Comparison of ENCODE assay signal across 8 mouse cellular contexts in the genomic region with DNA sequence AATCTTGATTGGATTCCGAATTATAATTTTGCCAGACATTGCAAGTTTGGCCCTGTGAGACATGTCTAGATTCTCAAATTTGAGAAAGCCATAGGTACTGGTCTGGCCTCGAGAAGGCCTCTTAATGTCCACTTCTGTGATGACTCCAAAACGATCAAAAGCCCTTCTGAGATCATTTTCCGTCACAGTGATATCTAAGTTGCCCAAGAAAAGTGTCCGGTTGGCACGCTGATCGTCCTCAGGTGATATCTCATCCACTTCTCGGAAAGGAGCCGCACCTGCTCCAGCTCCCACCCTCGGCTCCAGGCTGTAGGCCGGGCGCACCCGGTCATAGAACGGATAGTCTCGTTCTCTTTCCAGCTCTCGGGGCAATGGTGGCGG. TPM values are rescaled to one million over a fixed set of nuclear protein-coding genes. Genes with fewer than 3 reads are reported as not detected.
A peak's percentile ranks its signal among the peaks of the same experiment; 100 is the strongest.
DNase-seq lines count a peak whose midpoint lies in the region; ATAC-seq and TF ChIP-seq lines count a peak whose summit lies in the region.

No protein-coding gene starts in this region.

- no peak for TF ChIP-seq CTCF in intestine, postnatal 0 days (IDR thresholded peaks at IDR 0.05; ENCODE audit: low read depth)

- peak overlapping the region; percentile 94; the same call in 1 of the 2 replicates for H3K27ac ChIP-seq in lung, embryonic 15.5 days
- H3K27ac ChIP-seq in embryonic facial prominence, embryonic 15.5 days (replicated peaks): no peak overlapping the region
- peak overlapping the region; percentile 92 for H3K27ac ChIP-seq in intestine, postnatal 0 days (ENCODE audit: low read depth, low read length)
- H3K27ac ChIP-seq in neural tube, embryonic 15.5 days (replicated peaks): peak overlapping the region; percentile 91

- H3K9me3 ChIP-seq in lung, embryonic 15.5 days: no peaks in the 10 kb centered on the region
- no peaks in the 10 kb centered on the region for H3K9me3 ChIP-seq in embryonic facial prominence, embryonic 15.5 days (replicated peaks)
- H3K9me3 ChIP-seq in intestine, postnatal 0 days (ENCODE audit: control insufficient read depth): no peaks in the 10 kb centered on the region
- H3K9me3 ChIP-seq in neural tube, embryonic 15.5 days (replicated peaks): no peaks in the 10 kb centered on the region

- H3K9ac ChIP-seq in lung, embryonic 15.5 days: peak overlapping the region; percentile 94
- peak overlapping the region; percentile 94 for H3K9ac ChIP-seq in embryonic facial prominence, embryonic 15.5 days
- peak overlapping the region; percentile 96; the same call in 1 of the 2 replicates for H3K9ac ChIP-seq in intestine, postnatal 0 days (ENCODE audit: low read depth, low read length)
- H3K9ac ChIP-seq in neural tube, embryonic 15.5 days (replicated peaks): peak overlapping the region; percentile 80

- 13% methylated on average over 17 of the region's 17 CpGs for WGBS in lung, embryonic 15.5 days
- WGBS in embryonic facial prominence, embryonic 15.5 days: 17% methylated on average over 17 of the region's 17 CpGs
- WGBS in intestine, postnatal 0 days: 13% methylated on average over 17 of the region's 17 CpGs
- 22% methylated on average over 17 of the region's 17 CpGs for WGBS in neural tube, embryonic 15.5 days

- H3K4me3 ChIP-seq in lung, embryonic 15.5 days: peak overlapping the region; percentile 98
- H3K4me3 ChIP-seq in embryonic facial prominence, embryonic 15.5 days (replicated peaks): peak overlapping the region; percentile 96
- peak overlapping the region; percentile 98 for H3K4me3 ChIP-seq in intestine, postnatal 0 days (ENCODE audit: low read depth, low read length)
- peak overlapping the region; percentile 90 for H3K4me3 ChIP-seq in neural tube, embryonic 15.5 days (replicated peaks)

- intact Hi-C loops in gastrocnemius, postnatal 36 days (cut with DNase I): no loop called here

- H3K4me1 ChIP-seq in lung, embryonic 15.5 days: peaks cover 29% of the 10 kb centered on the region
- H3K4me1 ChIP-seq in embryonic facial prominence, embryonic 15.5 days: peaks cover 28% of the 10 kb centered on the region
- peaks cover 6% of the 10 kb centered on the region; the same call in 1 of the 2 replicates for H3K4me1 ChIP-seq in intestine, postnatal 0 days (replicated peaks; ENCODE audit: control insufficient read depth, insufficient read depth, low read length)
- peaks cover 35% of the 10 kb centered on the region for H3K4me1 ChIP-seq in neural tube, embryonic 15.5 days

- peak overlapping the region; percentile 89 for H3K4me2 ChIP-seq in lung, embryonic 15.5 days
- peak overlapping the region; percentile 92 for H3K4me2 ChIP-seq in embryonic facial prominence, embryonic 15.5 days (replicated peaks)
- peak overlapping the region; percentile 80 for H3K4me2 ChIP-seq in intestine, postnatal 0 days (replicated peaks; ENCODE audit: low read depth)
- H3K4me2 ChIP-seq in neural tube, embryonic 15.5 days: peak overlapping the region; percentile 97

- no peaks in the 10 kb centered on the region for H3K27me3 ChIP-seq in lung, embryonic 15.5 days
- H3K27me3 ChIP-seq in embryonic facial prominence, embryonic 15.5 days: no peaks in the 10 kb centered on the region
- H3K27me3 ChIP-seq in intestine, postnatal 0 days (replicated peaks; ENCODE audit: control insufficient read depth, insufficient read depth, low read length): no peaks in the 10 kb centered on the region
- H3K27me3 ChIP-seq in neural tube, embryonic 15.5 days (replicated peaks): no peaks in the 10 kb centered on the region

- DNase-seq in lung, adult 18-20 months: no peak
- DNase-seq in gastrocnemius, postnatal 36 days: no peak
- no peak for DNase-seq in embryo, embryonic 11 days
- DNase-seq in right cerebral cortex, adult 2 months (ENCODE audit: low spot score in 2 of 2): no peak

- peaks cover 12% of the 10 kb centered on the region; the same call in 1 of the 2 replicates for H3K36me3 ChIP-seq in lung, embryonic 15.5 days
- peaks cover 14% of the 10 kb centered on the region for H3K36me3 ChIP-seq in embryonic facial prominence, embryonic 15.5 days
- H3K36me3 ChIP-seq in intestine, postnatal 0 days (ENCODE audit: control insufficient read depth, insufficient read depth): peaks cover 5% of the 10 kb centered on the region; the same call in 1 of the 2 replicates
- H3K36me3 ChIP-seq in neural tube, embryonic 15.5 days: peaks cover 13% of the 10 kb centered on the region

- no peak for ATAC-seq in lung, embryonic 15.5 days (ENCODE audit: borderline replicate concordance, extremely low read depth, low FRiP score, low TSS enrichment)
- ATAC-seq in embryonic facial prominence, embryonic 15.5 days (ENCODE audit: insufficient number of reproducible peaks, low FRiP score, low TSS enrichment, low read depth): no peak
- no peak for ATAC-seq in intestine, postnatal 0 days
- no peak for ATAC-seq in neural tube, embryonic 15.5 days (ENCODE audit: low FRiP score)

RNA-seq across cellular contexts. Expression of a gene that starts 1.7 kb away (rescaled TPM):
- polyA plus RNA-seq in lung, embryonic 15.5 days (2015; fragmentation: Nextera tagmentation; extraction: Ambion mirVana): 15.0 and 15.4 TPM in 2 replicates
- polyA plus RNA-seq in embryonic facial prominence, embryonic 15.5 days (2015; fragmentation: Nextera tagmentation; extraction: Ambion mirVana): 12.7 and 13.0 TPM in 2 replicates
- polyA plus RNA-seq in intestine, postnatal 0 days (2015; fragmentation: Nextera tagmentation; extraction: Ambion mirVana): 8.0 and 9.5 TPM in 2 replicates
- 6.3 and 8.1 TPM in 2 replicates for polyA plus RNA-seq in neural tube, embryonic 15.5 days (2015; fragmentation: Nextera tagmentation; extraction: Ambion mirVana)
- 10 to 100 TPM; 17.0 to 22.1 TPM for total RNA-seq in gastrocnemius, postnatal 36 days (2021)

RNA-seq across cellular contexts. Expression of a gene that starts 40.7 kb away (rescaled TPM):
- 2.5 and 2.6 TPM in 2 replicates for polyA plus RNA-seq in lung, embryonic 15.5 days (2015; fragmentation: Nextera tagmentation; extraction: Ambion mirVana)
- 4.0 and 4.7 TPM in 2 replicates for polyA plus RNA-seq in embryonic facial prominence, embryonic 15.5 days (2015; fragmentation: Nextera tagmentation; extraction: Ambion mirVana)
- polyA plus RNA-seq in intestine, postnatal 0 days (2015; fragmentation: Nextera tagmentation; extraction: Ambion mirVana): 0.83 and 1.6 TPM in 2 replicates
- polyA plus RNA-seq in neural tube, embryonic 15.5 days (2015; fragmentation: Nextera tagmentation; extraction: Ambion mirVana): 1.6 and 2.1 TPM in 2 replicates
- total RNA-seq in gastrocnemius, postnatal 36 days (2021): under 1 TPM; 0.10 to 0.18 TPM

RNA-seq across cellular contexts. Expression of a gene that starts 53.1 kb away (rescaled TPM):
- polyA plus RNA-seq in lung, embryonic 15.5 days (2015; fragmentation: Nextera tagmentation; extraction: Ambion mirVana): 187 and 188 TPM in 2 replicates
- 184 and 198 TPM in 2 replicates for polyA plus RNA-seq in embryonic facial prominence, embryonic 15.5 days (2015; fragmentation: Nextera tagmentation; extraction: Ambion mirVana)
- 206 and 210 TPM in 2 replicates for polyA plus RNA-seq in intestine, postnatal 0 days (2015; fragmentation: Nextera tagmentation; extraction: Ambion mirVana)
- 197 and 198 TPM in 2 replicates for polyA plus RNA-seq in neural tube, embryonic 15.5 days (2015; fragmentation: Nextera tagmentation; extraction: Ambion mirVana)
- total RNA-seq in gastrocnemius, postnatal 36 days (2021): 10 to 100 TPM; 50.4 to 58.4 TPM
